Mouse (Mus musculus) testis, adult 2 months (tissue): ENCODE data around the gene Mgat1.

Experiments
- CTCF ChIP-seq: fragments of 200-500 bp; IDR thresholded peaks from 2 replicates; pipeline ENCODE4 v1.5.1; 2012; ENCODE audit warnings: low read depth, mild to moderate bottlenecking, inconsistent platforms, low read length, moderate library complexity; ENCODE audit not compliant: control insufficient read depth, insufficient read depth, insufficient replicate concordance
- POLR2A ChIP-seq: fragments of 200-500 bp; IDR thresholded peaks from 2 replicates; pipeline ENCODE4 v1.6.1; 2012; ENCODE audit warnings: low read depth, mild to moderate bottlenecking, inconsistent platforms, low read length, moderate library complexity; ENCODE audit not compliant: control insufficient read depth

GRCm38 (mm10) chr11:49205080-49205590 lies 38.9 kb upstream of the Mgat1 start:
- TF ChIP-seq CTCF (no peak), POLR2A (no peak)
